Mouse (Mus musculus) cerebellum, adult 8-10 months (tissue): ENCODE results near the gene Bco1.

Experiments
- DNase-seq: peaks from one replicate; pipeline ENCODE4 v3.0.0; 2022

The Bco1 gene

DNA sequence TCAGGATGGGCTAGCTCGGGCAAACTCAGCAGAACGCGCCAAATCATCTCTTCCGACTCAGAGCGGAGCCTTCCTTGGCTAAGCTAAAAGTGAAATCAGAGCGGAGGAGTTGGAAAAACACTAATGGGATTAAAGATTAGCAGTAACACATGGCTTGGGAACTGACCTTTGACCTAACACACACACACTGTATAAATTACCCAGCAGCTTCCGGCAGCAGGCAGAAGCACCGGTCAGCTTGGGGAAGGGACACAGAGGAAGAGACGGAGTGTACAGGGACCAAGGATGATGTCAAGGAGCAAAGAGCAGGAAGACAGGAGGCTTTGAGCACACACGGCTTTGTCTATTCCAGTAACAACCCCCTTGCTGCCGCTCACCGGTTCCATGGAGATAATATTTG, at the start of gene Bco1:
TSS of gene Bco1 (plus strand) at position 208 of the 400 bp plus-strand sequence.
- DNase-seq, result no peak

DNA sequence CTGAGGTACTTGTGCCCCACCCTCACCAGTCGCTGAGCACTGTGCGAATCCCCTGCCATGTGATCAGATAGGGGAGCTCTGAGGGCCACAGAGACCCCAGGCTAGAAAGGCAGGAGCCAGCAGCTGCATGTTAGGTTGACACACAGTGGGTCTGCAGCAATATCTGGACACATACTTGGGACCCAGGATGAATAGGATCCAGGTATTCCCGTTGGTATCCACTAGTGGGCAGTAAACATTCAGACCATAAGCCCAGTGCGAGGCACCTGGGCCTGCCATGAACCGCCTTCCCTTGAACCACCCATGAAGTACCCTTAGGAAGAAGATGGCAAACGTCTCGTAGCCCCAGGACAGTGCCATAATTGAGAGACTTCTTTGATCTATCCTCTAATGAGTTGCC, 46.2 kb upstream of the Bco1 start:
- no peak for DNase-seq

DNA sequence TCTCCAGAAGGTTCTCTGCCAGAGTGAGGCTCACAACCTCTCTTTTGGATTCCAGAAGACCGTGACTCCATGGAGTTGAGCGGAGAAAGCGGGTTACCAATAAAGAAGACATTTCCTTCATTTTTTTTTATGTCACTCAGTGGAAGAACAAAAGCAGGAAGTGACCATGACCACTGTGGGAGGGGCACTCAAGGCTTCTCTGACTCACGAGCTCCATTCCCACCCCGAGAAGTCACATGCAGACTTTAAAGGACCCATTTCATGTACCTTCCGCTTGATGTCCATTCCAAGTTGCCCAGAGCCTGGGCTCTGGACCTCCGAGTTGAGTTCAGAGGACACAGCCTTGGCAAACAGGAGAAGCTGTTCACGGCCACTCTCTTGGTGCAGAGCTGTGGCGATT, 44.9 kb upstream of the Bco1 start:
- DNase-seq, result no peak

DNA sequence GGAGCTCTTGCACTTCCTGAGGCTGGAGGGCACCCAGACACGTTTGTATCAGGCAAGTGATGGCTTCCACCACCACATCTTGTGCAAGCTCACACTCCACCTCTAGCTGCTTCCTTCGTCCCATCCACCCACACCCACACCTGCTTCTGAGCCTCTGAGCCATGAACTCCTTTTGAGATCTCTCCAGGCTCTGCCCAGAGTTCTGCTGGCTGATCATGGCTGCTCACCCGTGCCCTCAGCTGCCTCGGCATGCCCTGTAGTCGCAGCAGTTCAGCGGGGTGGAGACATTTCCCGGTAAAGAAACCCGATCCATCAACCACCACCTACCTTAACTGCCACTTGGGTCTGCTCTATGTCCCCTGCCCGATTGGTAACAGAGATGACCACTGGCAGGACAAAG, 44.3 kb upstream of the Bco1 start:
- DNase-seq, result no peak

DNA sequence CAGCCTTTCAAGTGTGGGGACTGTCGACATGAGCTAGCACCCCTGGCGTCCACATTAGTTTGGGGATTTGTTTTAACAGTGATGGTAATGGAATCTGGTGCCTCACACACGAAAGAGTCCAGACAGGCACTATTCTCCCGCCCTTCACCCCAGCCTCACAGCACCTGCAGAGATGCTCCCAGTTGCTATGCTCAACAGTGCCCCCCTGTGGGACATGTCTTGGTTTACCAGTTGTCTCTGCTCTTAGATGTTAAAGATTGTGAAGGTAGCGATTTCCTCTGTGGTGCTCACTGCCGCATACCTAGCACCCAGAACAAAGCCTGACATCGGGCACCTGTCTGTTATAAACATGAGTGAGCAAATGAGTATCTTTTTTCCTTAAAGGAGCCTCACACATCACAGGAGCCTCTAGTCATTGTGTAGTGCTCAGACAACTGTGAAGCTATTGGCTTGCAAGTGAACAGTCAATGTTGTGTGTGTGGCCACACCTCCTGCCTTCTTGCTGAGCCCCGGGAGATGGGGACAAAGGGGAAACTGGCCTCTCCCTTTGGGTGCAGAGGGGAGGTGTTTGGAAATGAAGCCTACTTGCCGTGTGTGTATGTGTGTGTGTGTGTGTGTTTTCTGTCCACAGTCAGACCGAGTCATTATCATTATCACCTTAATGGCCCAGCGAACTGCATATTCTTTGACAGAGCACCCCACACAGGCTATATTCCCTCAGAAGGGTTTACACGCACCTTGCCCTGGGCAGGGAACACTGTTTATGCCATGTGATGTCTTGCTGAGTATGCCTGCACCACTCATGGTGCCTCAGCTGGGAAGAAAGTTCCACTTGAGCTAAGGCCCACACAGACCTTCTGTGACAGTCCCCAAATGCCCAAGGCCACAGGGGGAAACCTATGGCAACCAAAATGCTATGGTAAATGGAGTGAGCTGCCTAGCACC, 42.2 kb upstream of the Bco1 start:
- no peak for DNase-seq

DNA sequence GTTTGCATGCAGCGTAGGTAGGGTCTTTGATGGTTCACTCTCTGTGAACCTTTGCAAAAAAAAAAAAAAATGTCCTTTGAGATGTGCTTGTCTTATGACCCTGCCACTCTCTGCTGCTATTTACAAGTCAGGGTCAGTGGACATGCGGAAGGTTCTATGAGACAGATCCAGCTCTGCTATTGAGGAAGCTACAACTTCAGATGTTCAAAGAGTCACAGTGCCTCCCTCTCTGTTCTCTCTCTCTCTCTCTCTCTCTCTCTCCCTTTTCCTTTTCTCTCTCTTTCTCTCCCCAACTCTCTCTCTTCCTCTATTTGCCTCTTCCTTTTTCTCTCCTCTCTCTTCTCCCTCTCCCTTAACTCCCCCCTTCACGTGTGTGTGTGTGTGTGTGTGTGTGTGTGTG, 41.5 kb upstream of the Bco1 start:
- no peak for DNase-seq

DNA sequence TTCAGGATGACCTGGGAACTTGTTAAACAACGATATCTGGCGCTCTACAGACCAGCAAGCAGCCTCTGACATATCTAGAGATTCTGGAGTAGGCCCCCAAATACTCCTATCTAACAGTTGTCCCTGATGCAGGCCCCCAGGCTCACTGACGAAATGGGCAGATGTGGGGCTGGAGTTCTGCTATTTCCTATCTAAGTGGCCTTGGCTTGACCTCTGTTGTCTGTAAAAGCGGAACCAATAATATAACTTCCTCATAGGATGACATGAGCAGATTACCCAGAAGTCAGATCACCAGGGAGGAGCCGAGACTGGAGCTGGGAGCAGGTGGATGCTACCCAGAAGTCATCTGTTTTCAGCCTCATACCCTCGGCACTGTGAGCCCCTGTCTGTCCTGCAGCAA, 40.6 kb upstream of the Bco1 start:
- DNase-seq, result no peak

DNA sequence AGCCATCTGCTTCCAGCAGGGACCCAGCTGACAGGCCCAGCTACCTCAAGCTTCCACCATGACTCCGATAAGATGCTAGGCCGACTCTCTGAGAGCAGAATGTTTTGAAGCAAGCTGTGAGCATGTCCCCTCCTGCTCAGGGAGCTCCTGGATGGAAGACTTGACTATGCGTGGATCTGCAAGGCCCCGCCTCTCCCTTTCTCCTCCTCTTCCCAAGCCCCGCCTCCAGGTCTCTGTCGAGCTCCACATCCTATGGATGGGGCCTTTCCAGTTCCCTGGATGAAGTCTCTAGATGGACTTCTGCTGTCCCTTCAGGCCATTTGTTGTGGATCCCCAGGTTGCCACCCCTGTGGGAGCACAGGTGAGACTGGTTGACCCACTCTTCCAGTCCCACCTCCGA, 36.6 kb upstream of the Bco1 start:
- no peak for DNase-seq

DNA sequence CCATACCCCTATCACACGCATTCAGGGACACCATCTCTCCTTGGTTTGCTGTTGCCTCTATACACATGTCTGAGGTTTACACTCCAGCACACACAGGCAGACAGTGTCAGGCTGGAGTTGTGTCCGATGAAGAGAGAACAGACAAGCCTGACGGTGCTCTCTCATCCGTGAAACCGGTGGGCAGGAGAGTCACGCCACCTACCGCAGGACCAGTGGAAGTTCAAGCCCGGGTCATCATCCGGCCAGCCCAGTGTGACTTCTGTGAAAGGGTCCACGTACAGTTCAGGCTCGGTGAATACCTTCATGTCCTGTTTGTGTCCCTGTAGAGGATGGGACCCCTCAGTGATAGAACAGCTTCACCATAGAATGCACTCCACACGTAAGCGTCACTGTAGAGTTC, 35.3 kb upstream of the Bco1 start:
- DNase-seq, result no peak

DNA sequence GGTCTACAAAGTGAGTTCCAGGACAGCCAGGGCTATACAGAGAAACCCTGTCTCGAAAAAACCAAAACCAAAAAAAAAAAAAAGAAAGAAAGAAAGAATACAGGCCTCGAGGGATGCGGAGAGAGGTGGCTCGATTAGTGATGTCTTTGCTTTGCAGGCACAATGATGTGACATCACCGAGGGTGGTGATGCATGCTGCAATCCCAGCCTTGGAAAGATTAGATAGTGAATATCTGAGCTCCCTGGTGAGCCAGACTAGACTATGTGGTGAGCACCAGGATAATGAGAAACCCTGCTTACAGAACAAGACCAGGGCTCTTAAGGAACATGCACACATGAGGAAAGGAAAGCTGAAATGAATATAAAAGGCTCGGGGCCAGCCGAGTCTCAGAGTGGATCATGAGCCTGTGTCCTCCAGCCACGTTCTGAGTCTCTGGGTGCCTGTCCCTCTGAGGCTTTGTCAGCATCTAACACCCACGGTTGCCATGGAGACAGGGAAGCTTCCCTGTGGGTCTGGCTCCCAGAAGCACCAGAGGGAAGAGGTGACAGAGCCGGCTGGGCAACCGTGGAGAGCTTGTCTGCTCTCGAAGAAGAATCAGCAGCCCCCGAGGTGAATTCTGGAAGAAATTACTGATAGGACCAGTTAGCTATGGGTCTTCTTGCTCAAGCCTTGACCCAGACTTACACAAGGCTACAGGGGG, 34.3 kb upstream of the Bco1 start:
- DNase-seq, result no peak

DNA sequence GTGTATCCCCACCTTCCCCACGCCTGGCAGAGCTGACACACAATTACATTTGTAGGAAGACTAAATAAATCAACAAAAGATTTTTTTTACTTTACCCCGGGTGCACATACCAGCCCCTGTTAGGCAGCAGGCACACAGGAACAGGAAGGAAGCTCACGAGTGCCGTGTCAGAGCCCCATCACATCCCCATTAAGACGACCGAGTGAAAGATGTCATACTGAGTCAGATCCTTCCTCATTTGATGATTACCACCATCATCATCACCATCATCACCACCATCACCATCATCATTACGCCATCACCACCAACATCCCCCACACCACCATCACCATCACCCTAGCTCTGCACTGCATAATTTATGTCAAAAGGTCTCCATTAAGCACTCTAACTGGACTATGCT, 28.7 kb upstream of the Bco1 start:
- DNase-seq, result no peak

DNA sequence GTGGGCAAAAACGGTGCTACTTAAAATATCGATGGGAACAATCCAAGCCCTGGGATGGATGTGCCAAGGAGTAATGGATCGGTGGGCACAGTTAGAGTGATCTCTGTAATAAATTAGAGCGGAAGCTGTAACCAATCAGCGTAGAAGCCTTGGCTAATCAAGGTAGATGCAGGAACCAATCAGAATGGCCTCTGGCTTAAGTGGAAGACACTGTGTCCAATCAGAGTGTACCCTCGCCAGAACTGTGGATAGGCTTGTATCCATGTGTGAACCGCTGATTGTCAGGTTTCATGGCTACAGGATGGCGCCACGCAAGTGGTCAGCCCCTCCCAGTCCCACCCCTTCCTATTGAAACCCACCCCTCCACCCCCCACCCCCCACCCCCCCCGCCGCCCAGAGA, 28.3 kb upstream of the Bco1 start:
- DNase-seq, result no peak

DNA sequence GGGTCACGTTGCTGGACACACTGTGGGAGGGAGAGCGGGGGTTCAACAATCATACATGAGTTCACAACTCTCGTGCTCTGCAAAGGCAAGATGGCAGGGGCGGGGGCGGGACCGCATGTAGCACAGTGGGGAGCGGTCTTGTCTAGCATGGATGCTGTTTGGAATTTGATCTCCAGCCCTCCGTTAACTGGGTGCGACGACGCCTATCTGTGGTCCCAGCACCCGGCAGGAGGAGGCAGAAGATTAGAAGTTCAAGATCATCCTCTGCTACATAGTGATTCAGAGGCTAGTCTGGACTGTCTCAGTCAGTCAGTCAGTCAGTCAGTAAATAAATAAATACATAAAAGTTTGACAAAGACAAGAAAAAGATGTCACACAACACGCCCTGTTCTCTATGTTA, 27.4 kb upstream of the Bco1 start:
- no peak for DNase-seq

DNA sequence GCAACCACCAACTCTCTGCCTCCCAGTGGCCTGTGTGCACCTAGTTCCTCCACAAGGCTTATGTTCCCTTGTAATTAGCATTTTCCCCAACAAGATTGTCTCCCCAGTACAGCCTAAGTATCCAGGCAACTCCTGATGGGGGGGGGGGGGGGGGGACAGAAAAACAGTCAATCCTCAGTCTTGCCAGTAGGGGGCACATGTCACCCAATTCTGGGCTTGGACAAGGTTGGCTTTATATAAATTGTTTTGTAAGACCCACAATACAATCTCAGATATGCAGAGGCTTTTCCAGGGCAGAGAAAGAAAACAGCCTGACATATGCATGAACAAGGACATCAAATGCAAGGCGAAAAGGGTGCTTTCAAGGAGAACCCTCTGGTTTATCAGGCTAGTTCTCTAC, 25.9 kb upstream of the Bco1 start:
- DNase-seq, result no peak

DNA sequence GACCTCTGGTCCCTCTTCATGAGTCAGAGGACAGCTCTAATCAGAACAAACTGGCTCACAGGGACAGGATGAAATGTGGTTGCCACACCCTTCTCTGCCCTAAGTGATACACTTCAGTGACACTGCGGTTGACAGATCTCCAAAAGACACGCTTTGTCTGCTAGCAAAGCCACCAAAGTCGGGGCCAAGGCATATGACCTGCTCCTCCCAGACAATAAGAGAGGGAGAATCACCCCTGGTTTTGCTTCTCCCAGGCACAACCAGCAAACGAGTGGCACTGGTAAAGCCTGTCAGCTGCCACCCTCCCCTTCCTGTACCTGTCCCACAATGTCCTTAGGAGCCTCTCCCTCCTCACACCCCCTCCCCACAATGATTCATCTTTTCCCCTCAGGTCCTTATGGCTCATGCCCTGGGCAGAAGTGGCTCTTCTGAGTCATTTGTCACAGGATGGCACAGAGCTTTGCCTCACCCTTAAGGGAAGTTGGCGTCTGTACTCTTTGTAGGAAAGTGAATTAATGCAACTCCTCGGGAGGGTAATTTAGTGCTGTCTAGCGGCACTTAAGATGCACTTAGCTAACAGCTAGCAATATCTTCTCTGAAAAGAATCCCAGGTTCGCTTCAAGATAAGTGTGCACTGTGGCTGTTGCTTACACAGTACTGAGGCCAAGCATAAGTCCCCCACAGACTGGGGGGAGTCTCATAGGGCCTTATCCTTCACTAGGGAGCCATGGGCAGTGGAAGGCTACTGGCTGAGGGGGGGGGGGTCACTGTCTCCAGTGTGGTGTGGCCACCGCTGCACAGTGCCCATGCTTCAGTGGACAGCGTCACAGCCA, 21.1 kb upstream of the Bco1 start:
- no peak for DNase-seq

DNA sequence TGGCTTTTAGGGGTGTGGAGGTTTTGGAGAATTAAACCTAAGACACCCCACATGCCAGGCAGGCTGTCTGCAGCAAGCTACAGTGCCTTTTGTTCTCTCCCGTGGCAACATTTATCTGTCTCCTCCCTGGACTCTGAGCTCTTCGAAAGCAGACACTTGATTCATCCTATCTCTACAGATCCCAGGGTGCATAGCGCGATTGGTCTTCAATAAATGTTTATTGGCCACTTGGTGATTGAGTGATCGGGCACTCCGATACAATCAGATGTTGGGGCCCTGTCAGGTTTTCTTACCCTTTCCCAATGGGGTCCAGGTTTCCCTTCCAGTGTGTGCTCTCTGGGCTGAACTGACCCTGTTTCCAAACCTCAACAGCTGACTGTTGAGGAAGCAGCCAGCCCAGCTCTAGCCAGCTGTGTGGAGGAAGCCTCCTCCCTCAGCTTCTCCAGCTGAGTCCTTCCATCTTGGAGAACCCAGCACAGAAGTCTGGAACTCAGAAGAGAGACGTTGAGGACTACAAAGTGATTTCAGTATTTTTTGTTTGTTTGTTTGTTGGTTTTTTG, 17.2 kb upstream of the Bco1 start:
- DNase-seq, result no peak

DNA sequence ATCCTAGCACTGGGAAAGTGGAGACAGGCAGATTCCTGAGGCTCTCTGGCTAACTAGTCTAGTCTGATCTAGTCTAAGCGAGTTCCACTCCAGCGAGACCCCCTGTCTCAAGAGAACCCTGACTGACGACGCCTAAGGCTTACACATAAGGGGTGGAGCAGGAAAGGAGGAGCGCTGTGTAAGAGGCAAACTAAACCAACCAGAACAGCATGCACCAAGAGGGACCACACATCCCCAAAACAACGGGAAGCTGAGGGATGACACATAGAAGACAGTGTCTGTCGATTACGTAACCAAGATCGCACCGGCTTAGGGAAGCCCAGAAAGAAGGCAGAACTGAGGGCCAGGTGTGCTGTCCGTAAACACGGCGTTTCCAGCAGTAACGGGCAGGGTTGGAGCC, 16.0 kb upstream of the Bco1 start:
- no peak for DNase-seq

DNA sequence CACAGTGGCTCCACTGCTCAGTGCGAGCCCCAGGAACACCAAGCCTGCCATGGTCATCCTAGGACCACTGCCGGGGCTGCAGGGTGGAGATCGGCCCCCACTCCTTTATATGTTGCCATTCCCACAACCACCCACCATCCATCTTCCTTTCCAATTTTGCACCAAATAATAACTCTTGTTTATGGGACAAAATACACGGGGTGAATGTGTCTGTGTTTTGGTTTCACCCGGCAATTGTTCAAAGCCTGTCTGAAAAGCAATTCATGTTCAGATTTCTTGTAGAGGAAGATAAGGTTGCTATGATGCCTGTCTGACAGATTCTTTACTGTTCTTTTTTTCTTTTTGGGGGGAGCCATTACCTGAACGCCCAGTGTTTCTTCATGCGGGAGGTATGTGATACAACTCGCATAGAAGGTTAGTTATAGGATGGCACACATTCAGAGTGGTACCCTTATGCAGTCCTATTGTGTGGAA, 13.2 kb upstream of the Bco1 start, which contains the start of gene Pkd1l2:
TSS of gene Pkd1l2 (minus strand) at position 51 of the 474 bp plus-strand sequence.
- DNase-seq, result no peak

DNA sequence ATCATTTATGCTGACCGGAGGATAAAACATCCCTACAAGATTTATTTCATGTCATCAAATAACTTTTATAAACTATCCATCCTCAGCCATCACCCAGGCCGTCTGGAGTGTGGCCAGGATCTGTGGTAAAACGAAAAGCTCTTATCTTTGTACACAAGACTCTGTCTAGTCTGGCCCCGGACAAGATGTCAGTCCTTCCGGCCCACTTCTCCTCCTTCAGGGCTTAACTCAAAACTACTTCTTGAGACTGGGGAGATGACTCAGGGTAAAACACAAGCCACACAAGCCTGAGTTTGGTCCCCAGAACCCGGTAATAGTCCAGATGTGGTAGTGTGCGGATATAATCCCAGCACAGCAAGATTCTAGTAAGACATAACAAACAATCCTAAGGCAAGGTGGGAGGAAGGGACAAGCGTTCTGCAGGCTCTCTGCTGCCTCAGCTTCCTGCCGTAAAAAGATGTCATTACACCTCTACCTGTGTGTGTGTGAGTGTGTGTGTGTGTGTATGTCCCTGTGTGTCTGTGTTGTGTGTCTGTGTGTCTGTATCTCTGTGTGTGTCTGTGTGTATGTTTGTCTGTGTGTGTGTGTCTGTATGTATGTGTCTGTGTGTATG, 12.6 kb upstream of the Bco1 start:
- DNase-seq, result no peak

DNA sequence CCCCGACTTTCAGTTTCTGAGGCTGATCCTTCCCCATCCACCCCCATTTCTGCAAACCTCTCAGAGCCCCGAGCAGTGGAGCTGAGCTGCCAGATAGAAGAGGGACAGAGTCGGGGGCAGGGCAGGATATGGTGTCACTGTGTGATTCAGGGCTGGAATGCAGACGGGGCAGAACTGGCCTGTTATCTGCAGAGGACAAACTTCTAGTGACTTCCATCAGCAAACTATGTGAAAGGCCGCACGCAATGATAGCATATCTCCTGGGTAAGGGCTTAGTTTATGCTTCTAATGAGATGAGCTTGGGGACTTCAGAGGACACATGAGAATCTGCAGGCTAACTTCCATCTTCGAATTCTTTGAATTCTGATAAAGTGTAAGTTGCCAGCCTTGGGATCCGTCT, 10.1 kb upstream of the Bco1 start:
- no peak for DNase-seq

DNA sequence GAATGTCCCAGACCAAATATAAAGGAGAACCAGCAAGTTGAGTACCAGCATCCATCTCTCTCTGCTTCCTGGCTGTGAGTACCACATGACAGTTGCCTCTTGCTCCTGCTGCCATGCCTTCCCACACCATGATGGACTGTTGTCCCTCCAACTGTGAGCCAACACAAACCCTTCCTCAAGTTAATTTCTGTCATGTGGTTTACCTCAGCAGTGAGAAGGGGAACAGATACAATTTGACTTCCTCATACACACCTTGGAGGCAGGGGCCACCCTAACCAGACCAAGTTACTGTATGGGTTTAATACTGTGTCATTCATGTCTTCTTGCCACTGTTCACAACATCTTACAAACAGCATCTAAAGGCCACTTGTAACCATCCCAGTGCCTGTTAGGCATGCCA, 8.6 kb upstream of the Bco1 start:
- no peak for DNase-seq

DNA sequence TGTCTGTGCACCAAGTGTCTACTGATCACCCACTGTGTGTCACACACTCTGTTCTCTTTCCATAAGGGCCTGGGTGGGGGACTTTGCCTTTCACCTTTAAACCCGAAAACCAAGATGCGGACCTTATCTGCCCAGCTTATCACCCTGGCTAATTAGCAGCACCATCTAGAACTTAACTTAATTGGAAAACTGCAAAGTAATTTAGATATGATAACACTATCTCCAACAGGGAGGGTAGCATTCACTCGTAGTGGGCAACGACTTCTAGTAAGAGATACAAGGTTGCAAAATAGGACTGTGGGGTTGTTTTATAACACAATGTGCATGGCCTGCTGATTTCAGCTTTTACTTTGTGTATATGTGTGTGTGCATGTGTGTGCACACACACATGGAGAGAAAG, 5.9 kb upstream of the Bco1 start:
- no peak for DNase-seq

DNA sequence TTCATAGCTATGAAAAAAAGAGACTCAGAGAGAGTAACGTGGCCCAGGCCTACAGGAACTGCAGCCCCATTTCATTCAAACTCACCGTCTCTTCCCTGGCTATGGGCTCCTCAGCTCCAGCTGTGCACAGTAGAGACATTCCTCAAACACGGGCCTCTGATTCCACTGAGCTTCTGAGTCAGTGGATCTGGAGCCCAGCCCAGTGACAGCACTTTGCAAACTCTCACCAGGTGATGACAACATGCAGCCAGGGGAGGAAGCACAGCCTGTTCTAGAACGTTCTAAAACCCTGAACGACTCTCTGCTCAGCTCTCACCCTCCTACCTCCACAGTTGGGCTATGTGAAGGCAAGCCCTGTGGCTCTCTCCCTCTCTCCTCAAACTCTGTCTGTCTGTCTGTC, 1.6 kb upstream of the Bco1 start:
- no peak for DNase-seq
